Mouse (Mus musculus): ENCODE data around the gene Skint6.

GRCm38 (mm10) chr4:113301773-113302473, 15.2 kb upstream of the Skint6 start:
- no peak for TF ChIP-seq POLR2A (IDR thresholded peaks at IDR 0.05; ENCODE audit: low read depth, low read length)
- no peak for TF ChIP-seq CTCF (IDR thresholded peaks at IDR 0.05; ENCODE audit: extremely low read depth, insufficient read length, insufficient replicate concordance, low read depth, low read length)

Measured in small intestine, adult 2 months (tissue).